Mouse (Mus musculus): Measurements from ENCODE around the gene Mrps9.

Mrps9 gene

GRCm38 (mm10) chr1:42907153-42907552 is 56.1 kb downstream of the Mrps9 start:
- DNase-seq: no peak

GRCm38 (mm10) chr1:42915062-42915461 is 64.0 kb downstream of the Mrps9 start:
- DNase-seq: peak; percentile 11

- no peak for DNase-seq
These were observed 65.7 kb downstream of the Mrps9 start for GRCm38 (mm10) chr1:42916719-42917118.

- DNase-seq: no peak
These were observed 66.9 kb downstream of the Mrps9 start for GRCm38 (mm10) chr1:42917908-42918307.

GRCm38 (mm10) chr1:42923924-42924323 is 72.9 kb downstream of the Mrps9 start:
- DNase-seq: no peak

- DNase-seq: no peak
These were observed 82.6 kb downstream of the Mrps9 start for GRCm38 (mm10) chr1:42933613-42934012.

GRCm38 (mm10) chr1:42948486-42948885 is 97.5 kb downstream of the Mrps9 start:
- DNase-seq: no peak

GRCm38 (mm10) chr1:42952734-42953481 is 101.9 kb downstream of the Mrps9 start, which contains the start of gene Gpr45:
TSS of gene Gpr45 (plus strand) at chr1:42952872.
- peak; percentile 43 for DNase-seq

GRCm38 (mm10) chr1:42953482-42953822 is 102.4 kb downstream of the Mrps9 start:
- DNase-seq: no peak
